Mouse (Mus musculus): ENCODE measurements around the gene Iqcb1.
A peak's percentile ranks its signal among the peaks of the same experiment; 100 is the strongest.

Gene Iqcb1

DNA sequence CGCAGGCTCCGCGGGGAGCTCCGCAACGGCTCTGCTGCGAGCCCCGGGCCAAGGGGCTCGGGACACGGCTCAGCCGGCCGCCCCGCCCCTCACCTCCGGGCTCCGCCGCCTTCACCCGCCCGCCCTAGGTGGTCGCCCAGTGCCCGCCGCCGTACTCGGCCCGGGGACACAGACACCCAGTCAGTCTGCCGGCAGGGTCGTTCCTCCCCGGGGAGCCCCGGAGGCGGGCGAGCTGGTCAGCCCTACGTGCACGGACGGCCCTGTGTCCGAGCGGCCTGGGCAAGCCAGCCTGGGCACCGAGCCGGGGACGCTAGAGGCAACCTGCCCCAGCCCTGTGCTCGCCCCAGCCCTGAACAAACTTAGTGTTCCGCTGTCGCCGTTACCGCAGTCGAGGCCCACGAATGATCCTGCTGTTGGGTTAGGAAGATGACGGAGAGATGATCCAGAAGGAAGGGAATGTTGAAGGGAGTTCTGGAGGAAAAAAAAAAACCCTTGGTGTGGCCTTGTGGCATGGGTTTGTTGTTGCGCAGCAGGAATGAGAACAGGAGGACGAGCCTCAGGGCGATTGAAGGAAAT is 47.2 kb downstream of the Iqcb1 start:
- no peak for DNase-seq (ENCODE audit: low read depth)

DNA sequence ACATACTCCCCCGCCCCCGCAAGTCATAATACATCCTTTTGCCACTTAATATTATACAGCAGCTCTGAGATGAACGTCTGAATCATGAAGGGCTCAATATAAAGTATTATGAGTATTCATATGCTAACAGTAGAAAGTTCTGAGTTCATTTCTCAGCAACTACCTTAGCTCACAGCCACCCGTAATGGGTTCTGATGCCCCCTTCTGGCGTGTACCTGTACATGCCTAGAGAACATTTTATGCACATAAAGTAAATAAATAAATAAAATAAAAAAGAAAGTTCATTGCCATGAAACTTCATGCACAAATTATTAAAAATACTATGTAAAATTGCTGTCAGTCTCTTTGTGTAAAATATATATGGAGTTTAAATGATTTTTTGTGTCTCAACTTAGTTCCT is 49.1 kb downstream of the Iqcb1 start:
- DNase-seq (ENCODE audit: low read depth), result peak; percentile 59

- DNase-seq (ENCODE audit: low read depth), result no peak
These were observed 54.7 kb downstream of the Iqcb1 start for GRCm38 (mm10) chr16:36882737-36883343.

GRCm38 (mm10) chr16:36884881-36885280 is 56.7 kb downstream of the Iqcb1 start:
- peak; percentile 47 for DNase-seq (ENCODE audit: low read depth)

DNA sequence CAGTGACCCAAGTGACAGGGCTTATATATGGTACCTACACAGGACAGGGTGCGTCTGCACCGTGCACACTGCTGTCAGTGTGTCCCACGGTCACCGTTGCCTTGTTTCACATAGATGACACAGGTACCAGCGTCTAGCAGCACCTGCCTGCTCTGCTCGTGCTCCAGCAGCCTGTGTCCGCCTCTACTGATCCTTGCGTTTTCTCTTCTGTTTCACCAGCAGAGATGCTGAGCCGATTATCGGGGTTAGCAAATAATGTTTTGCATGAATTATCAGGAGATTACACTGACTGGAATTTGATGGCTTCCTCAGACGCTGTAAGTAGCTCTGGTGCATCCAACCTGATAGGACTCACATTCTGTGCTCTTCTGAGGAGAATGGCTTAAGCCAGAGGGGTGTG is 57.7 kb downstream of the Iqcb1 start:
- DNase-seq (ENCODE audit: low read depth), result no peak

GRCm38 (mm10) chr16:36887546-36887945 is 59.4 kb downstream of the Iqcb1 start:
- DNase-seq (ENCODE audit: low read depth), result no peak

GRCm38 (mm10) chr16:36890559-36890958 is 62.4 kb downstream of the Iqcb1 start:
- no peak for DNase-seq (ENCODE audit: low read depth)

DNA sequence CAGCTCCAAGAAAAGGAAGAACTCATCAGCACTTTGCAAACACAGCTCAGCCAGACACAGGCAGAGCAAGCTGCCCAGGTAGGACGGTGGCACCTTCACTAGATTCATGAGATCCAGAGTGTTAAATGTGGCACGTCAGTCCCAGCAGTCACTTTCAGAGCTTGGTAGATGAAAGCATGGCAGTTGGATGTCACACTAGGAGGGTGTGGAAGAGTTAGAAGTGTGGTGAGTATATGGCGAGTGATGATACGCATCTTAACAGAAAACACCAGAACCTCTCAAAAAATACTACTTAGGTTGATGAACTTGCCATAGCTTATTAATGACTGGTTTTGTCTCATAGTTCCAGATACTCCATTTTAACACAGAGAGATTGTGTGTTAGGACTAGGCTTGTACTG is 63.2 kb downstream of the Iqcb1 start:
- DNase-seq (ENCODE audit: low read depth), result no peak

DNA sequence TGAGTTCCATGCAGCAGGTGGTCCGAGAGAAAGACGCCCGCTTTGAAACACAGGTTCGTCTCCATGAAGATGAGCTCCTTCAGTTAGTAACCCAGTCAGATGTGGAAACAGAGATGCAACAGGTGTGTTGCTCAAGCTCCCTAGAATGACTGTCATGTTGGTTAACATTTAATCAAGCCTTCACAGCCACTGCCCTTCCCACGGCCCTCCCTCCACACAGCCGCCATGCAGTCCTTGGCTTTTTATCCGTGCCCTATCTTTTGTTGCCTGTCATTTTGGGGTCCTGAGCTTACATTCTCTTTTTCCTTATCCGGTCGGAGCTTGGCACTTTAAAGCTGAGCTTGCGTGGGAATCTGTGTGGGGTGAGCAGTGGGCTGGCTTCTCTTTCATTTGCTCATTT is 65.1 kb downstream of the Iqcb1 start:
- no peak for DNase-seq (ENCODE audit: low read depth)

- no peak for DNase-seq (ENCODE audit: low read depth)
These were observed 68.5 kb downstream of the Iqcb1 start for GRCm38 (mm10) chr16:36896712-36897111.

- no peak for DNase-seq (ENCODE audit: low read depth)
These were observed 75.0 kb downstream of the Iqcb1 start for GRCm38 (mm10) chr16:36903156-36903555.

GRCm38 (mm10) chr16:36911909-36912308 is 83.7 kb downstream of the Iqcb1 start:
- DNase-seq (ENCODE audit: low read depth), result no peak

DNA sequence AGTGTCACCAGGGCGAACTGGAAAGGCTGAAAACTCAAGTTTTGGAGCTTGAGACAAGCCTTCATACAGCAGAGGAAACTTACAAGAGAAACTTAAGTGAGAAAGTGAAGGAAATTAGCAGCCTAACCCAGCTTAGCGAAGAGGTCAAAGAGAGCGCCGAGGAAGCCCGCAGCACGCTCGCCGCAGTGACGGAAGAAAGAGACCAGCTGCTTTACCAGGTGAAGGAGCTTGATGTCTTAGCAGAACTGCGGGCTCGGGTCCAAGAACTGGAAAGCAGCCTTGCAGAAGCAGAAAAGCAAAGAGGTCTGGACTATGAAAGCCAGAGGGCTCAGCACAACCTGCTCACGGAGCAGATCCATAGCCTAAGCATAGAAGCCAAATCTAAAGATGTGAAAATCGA is 84.1 kb downstream of the Iqcb1 start:
- no peak for DNase-seq (ENCODE audit: low read depth)

GRCm38 (mm10) chr16:36914195-36914594 is 86.0 kb downstream of the Iqcb1 start:
- no peak for DNase-seq (ENCODE audit: low read depth)

DNA sequence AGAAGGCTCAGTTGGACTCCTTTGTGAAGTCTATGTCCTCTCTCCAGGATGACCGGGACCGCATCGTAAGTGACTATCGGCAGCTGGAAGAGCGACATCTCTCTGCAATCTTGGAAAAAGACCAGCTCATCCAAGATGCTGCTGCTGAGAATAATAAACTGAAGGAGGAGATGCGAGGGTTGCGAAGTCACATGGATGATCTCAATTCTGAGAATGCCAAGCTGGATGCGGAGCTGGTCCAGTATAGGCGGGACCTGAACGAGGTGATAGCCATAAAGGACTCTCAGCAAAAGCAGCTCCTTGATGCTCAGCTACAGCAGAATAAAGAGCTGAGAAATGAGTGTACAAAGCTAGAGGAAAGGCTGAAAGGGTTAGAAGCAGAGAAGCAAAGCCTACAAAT is 90.3 kb downstream of the Iqcb1 start:
- DNase-seq (ENCODE audit: low read depth), result no peak

- no peak for DNase-seq (ENCODE audit: low read depth)
These were observed 92.2 kb downstream of the Iqcb1 start for GRCm38 (mm10) chr16:36920410-36920809.

- no peak for DNase-seq (ENCODE audit: low read depth)
These were observed 93.0 kb downstream of the Iqcb1 start for GRCm38 (mm10) chr16:36921067-36921613.

DNA sequence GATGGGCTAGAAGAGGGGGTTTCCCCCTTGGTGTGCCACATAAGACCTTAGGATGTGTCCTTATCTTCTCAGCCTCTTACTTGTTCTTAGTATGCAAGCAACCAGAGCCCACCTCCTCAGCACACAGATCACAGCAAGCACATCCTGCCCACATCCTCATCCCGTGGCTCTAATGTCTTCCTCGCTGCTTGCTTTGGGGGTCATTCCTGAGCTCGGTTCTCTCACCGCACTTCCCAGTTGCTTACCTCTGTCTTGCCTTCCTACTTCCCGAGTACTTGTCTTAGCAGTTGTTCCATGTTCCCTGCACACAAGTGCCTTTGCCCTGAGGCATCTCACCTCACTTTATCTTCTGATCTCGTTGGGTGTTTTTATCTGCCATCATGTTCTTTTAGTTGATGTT is 93.8 kb downstream of the Iqcb1 start:
- DNase-seq (ENCODE audit: low read depth), result peak; percentile 48

All from naive thymus-derived CD4-positive, alpha-beta T cell, adult 2 months (primary cell).